In genomic region chr5:45270679-45271078, GRCm38 (mm10) we compare ENCODE assay signal across 25 mouse cellular contexts.
DNase-seq lines count a peak whose midpoint lies in the region; ATAC-seq and TF ChIP-seq lines count a peak whose summit lies in the region.
"Had no signal": no experiment of that assay in that cellular context is flagged by ENCODE, and none has a peak within 500 bp of the region (broad histone marks: within the 10 kb centered on the region; RNA-seq: fewer than 3 reads in every experiment).

No protein-coding gene starts in this region.

- peak overlapping the region; percentile 60; the same call in 1 of the 2 replicates for H3K27ac ChIP-seq in forebrain, embryonic 14.5 days (ENCODE audit: low read depth, low read length)
- H3K27ac ChIP-seq in forebrain, embryonic 11.5 days (ENCODE audit: low read depth, low read length) = no peak overlapping the region
- no peak overlapping the region for H3K27ac ChIP-seq in limb, embryonic 10.5 days
- H3K27ac ChIP-seq: gastrocnemius, adult 2 months; heart, embryonic 15.5 days; hindbrain, embryonic 14.5 days had no signal

- TF ChIP-seq CTCF in brain, embryonic 14.5 days (IDR thresholded peaks at IDR 0.05; ENCODE audit: borderline replicate concordance, extremely low read depth, insufficient read depth, insufficient read length) = no peak

- ATAC-seq in forebrain, embryonic 14.5 days = peak; percentile 77; the same call in 1 of the 2 replicates
- no peak for ATAC-seq in forebrain, embryonic 11.5 days (replicated peaks; ENCODE audit: low FRiP score)
- ATAC-seq: intestine, postnatal 0 days; Patski had no signal

- H3K27me3 ChIP-seq in forebrain, embryonic 14.5 days (replicated peaks; ENCODE audit: control insufficient read depth, insufficient read depth, low read length) = no peaks in the 10 kb centered on the region
- H3K27me3 ChIP-seq in forebrain, embryonic 11.5 days (ENCODE audit: control insufficient read depth, insufficient read depth, low read length) = no peaks in the 10 kb centered on the region
- no peaks in the 10 kb centered on the region for H3K27me3 ChIP-seq in limb, embryonic 10.5 days (ENCODE audit: low read depth, poor library complexity, severe bottlenecking)
- H3K27me3 ChIP-seq: CH12.LX; heart, embryonic 12.5 days; heart, embryonic 15.5 days had no signal

- H3K36me3 ChIP-seq in forebrain, embryonic 14.5 days (ENCODE audit: control insufficient read depth, insufficient read depth, low read length) = no peaks in the 10 kb centered on the region
- H3K36me3 ChIP-seq in forebrain, embryonic 11.5 days (ENCODE audit: control insufficient read depth, insufficient read depth, low read length) = no peaks in the 10 kb centered on the region
- no peaks in the 10 kb centered on the region for H3K36me3 ChIP-seq in limb, embryonic 10.5 days
- H3K36me3 ChIP-seq: G1E; heart, embryonic 12.5 days; heart, embryonic 15.5 days had no signal

- no peak overlapping the region for H3K4me2 ChIP-seq in forebrain, embryonic 14.5 days (ENCODE audit: low read length)
- no peak overlapping the region for H3K4me2 ChIP-seq in forebrain, embryonic 11.5 days (ENCODE audit: low read depth, low read length, severe bottlenecking)
- H3K4me2 ChIP-seq: heart, embryonic 12.5 days; heart, embryonic 15.5 days; hindbrain, embryonic 14.5 days had no signal

- WGBS in forebrain, embryonic 14.5 days = 49% methylated on average over 3 of the region's 3 CpGs
- WGBS in forebrain, embryonic 11.5 days = 81% methylated on average over 3 of the region's 3 CpGs
- WGBS in limb, embryonic 10.5 days = 86% methylated on average over 3 of the region's 3 CpGs

- H3K4me1 ChIP-seq in forebrain, embryonic 14.5 days (ENCODE audit: control insufficient read depth, insufficient read depth, low read length) = 0 out of 2 replicates have a peak, but pooled peaks cover 2% of the 10 kb centered on the region
- peaks cover 2% of the 10 kb centered on the region; the same call in 1 of the 2 replicates for H3K4me1 ChIP-seq in forebrain, embryonic 11.5 days (replicated peaks; ENCODE audit: control insufficient read depth, insufficient read depth, low read length)
- H3K4me1 ChIP-seq in limb, embryonic 10.5 days = peaks cover 7% of the 10 kb centered on the region; the same call in 1 of the 2 replicates
- H3K4me1 ChIP-seq: heart, embryonic 12.5 days; heart, embryonic 15.5 days had no signal

- peak; percentile 60 for DNase-seq in forebrain, embryonic 14.5 days (ENCODE audit: low spot score)
- DNase-seq in forebrain, embryonic 11.5 days (ENCODE audit: low spot score) = no peak
- peak; percentile 21 for DNase-seq in heart, adult 11 months
- no peak for DNase-seq in heart, postnatal 4 days
- DNase-seq in brain, embryonic 14.5 days (ENCODE audit: low read depth) = peak; percentile 75
- no peak for DNase-seq in adrenal gland, adult 8-10 months
- DNase-seq in limb, embryonic 10.5 days (ENCODE audit: low spot score) = no peak
- DNase-seq: adrenal gland, postnatal 14 days; B cell, adult 2 months; cerebellum, adult 18-20 months; cerebellum, adult 9-10 months; cerebellum, postnatal 14 days; gastrocnemius, adult 2 months; gastrocnemius, postnatal 14 days; heart, adult 18-20 months; heart, postnatal 10 days; heart, postnatal 36 days; kidney, adult 2 months had no signal

- TF ChIP-seq POLR2A in brain, embryonic 14.5 days (IDR thresholded peaks at IDR 0.05; ENCODE audit: borderline replicate concordance, extremely low read depth, insufficient read depth, insufficient read length, poor library complexity, severe bottlenecking) = no peak

- no peaks in the 10 kb centered on the region for H3K9me3 ChIP-seq in forebrain, embryonic 14.5 days (replicated peaks; ENCODE audit: control insufficient read depth, low read length)
- H3K9me3 ChIP-seq in forebrain, embryonic 11.5 days (ENCODE audit: control insufficient read depth, low read length) = no peaks in the 10 kb centered on the region
- no peaks in the 10 kb centered on the region for H3K9me3 ChIP-seq in limb, embryonic 10.5 days (replicated peaks)
- H3K9me3 ChIP-seq: G1E; heart, embryonic 12.5 days; heart, embryonic 15.5 days had no signal

- H3K9ac ChIP-seq in forebrain, embryonic 14.5 days (ENCODE audit: low read length) = no peak overlapping the region
- H3K9ac ChIP-seq in forebrain, embryonic 11.5 days (ENCODE audit: low read length) = no peak overlapping the region
- H3K9ac ChIP-seq: heart, embryonic 12.5 days; heart, embryonic 15.5 days; hindbrain, embryonic 14.5 days had no signal

- no peak overlapping the region for H3K4me3 ChIP-seq in forebrain, embryonic 14.5 days (ENCODE audit: low read depth, low read length)
- H3K4me3 ChIP-seq in forebrain, embryonic 11.5 days (ENCODE audit: low read depth, low read length) = no peak overlapping the region
- H3K4me3 ChIP-seq in limb, embryonic 10.5 days = no peak overlapping the region
- H3K4me3 ChIP-seq: gastrocnemius, adult 2 months; heart, embryonic 12.5 days; heart, embryonic 15.5 days had no signal

Comparison
In these comparisons a context has a peak if more than half of its experiments do, and no peak if none do; other contexts are left out.
1. DNase-seq: peak in forebrain, embryonic 14.5 days (single experiment), heart, adult 11 months (single experiment) and brain, embryonic 14.5 days (single experiment); none in forebrain, embryonic 11.5 days (single experiment), heart, postnatal 4 days (single experiment), adrenal gland, adult 8-10 months (single experiment) and limb, embryonic 10.5 days (single experiment).